Mouse (Mus musculus) liver, embryonic 14.5 days (tissue): ENCODE data around the gene H3f3b. TPM values are rescaled to one million over a fixed set of nuclear protein-coding genes. Genes with fewer than 3 reads are reported as not detected.

Experiments
- ATAC-seq: fragments of 200-750 bp; cut with Nextera tagmentation; 2 replicates; pipeline ENCODE4 v1.8.0; 2017; ENCODE audit warnings: moderate number of reproducible peaks, mild to moderate bottlenecking, moderate library complexity; ENCODE audit not compliant: insufficient read depth
- DNase-seq, 3 experiments: peaks; one replicate each; pipeline ENCODE4 v3.0.0-alpha.2; 2012 to 2013; ENCODE audit warnings: low read depth in 3 of 3, low spot score in 3 of 3
- H3K27ac ChIP-seq: fragments of 300-500 bp; sonication (generic); 2 replicates; pipeline ENCODE4 v1.5.1; 2014; ENCODE audit warnings: moderate library complexity, mild to moderate bottlenecking, control low read depth, inconsistent platforms
- H3K27me3 ChIP-seq: fragments of 300-500 bp; sonication (generic); 2 replicates; pipeline ENCODE4 v1.6.1; 2014; ENCODE audit warnings: mild to moderate bottlenecking, low read length, moderate library complexity; ENCODE audit not compliant: control insufficient read depth, insufficient read depth
- H3K36me3 ChIP-seq: fragments of 300-500 bp; sonication (generic); replicated peaks from 2 replicates; pipeline ENCODE4 v1.6.1; 2014; ENCODE audit warnings: low read depth; ENCODE audit not compliant: control insufficient read depth, insufficient read depth
- H3K4me1 ChIP-seq, 2 experiments: fragments of 200-500 bp in 1 of 2; fragments of 300-500 bp in 1 of 2; sonication (generic) in 1 of 2; replicated peaks; 2 replicates each; pipeline ENCODE4 v1.6.1; 2012 to 2014; ENCODE audit warnings: antibody characterized with exemption in 1 of 2, inconsistent platforms in 1 of 2, low read length in 1 of 2; ENCODE audit not compliant: control insufficient read depth in 2 of 2, insufficient read depth in 2 of 2
- H3K4me2 ChIP-seq: fragments of 300-500 bp; sonication (generic); 2 replicates; pipeline ENCODE4 v1.6.1; 2014; ENCODE audit warnings: low read depth, mild to moderate bottlenecking, control low read depth, moderate library complexity
- H3K4me3 ChIP-seq, 2 experiments: fragments of 200-500 bp in 1 of 2; fragments of 300-500 bp in 1 of 2; sonication (generic) in 1 of 2; 2 replicates each; pipeline ENCODE4 v1.5.1; 2012 to 2014; ENCODE audit warnings: low read depth in 2 of 2, low read length in 2 of 2, mild to moderate bottlenecking in 2 of 2, control low read depth in 1 of 2, inconsistent platforms in 1 of 2, moderate library complexity in 1 of 2; ENCODE audit not compliant: insufficient read depth in 1 of 2
- H3K9ac ChIP-seq: fragments of 300-500 bp; sonication (generic); replicated peaks from 2 replicates; pipeline ENCODE4 v1.6.1; 2014; ENCODE audit warnings: mild to moderate bottlenecking, control low read depth, moderate library complexity
- H3K9me3 ChIP-seq: fragments of 300-500 bp; sonication (generic); 2 replicates; pipeline ENCODE4 v1.6.1; 2016; ENCODE audit warnings: low read length, mixed read lengths; ENCODE audit not compliant: control insufficient read depth
- CTCF ChIP-seq: IDR thresholded peaks from 2 replicates; pipeline ENCODE4 v1.5.1; 2016; ENCODE audit warnings: antibody characterized with exemption, low read depth, control low read depth
- EP300 ChIP-seq: IDR thresholded peaks from 2 replicates; pipeline ENCODE4 v1.6.1; 2016; ENCODE audit warnings: antibody characterized with exemption, low read depth
- WGBS: fragments of 180-500 bp; shearing (Covaris S2); extraction: QIAGEN DNeasy Blood & Tissue Kit; methylation state at CpG from one replicate; pipeline ENCODE4 v1.1.7; 2014; ENCODE audit not compliant: insufficient replicate concordance; 5-methylcytosine and 5-hydroxymethylcytosine counted together
- polyA plus RNA-seq, 2 experiments: library from polyadenylated mRNA; depleted of rRNA in 1 of 2; stranded (reverse) in 1 of 2; unstranded in 1 of 2; fragments of >200 nt; fragmentation: Nextera tagmentation in 1 of 2; extraction: Ambion mirVana in 1 of 2; gene quantifications; 2 replicates each; pipeline versions ENCODE4 v1.2.1 to v1.2.3; 2012 to 2014

The H3f3b gene
- polyA plus RNA-seq, 2 experiments: 248 to 651 TPM

GRCm38 (mm10) chr11:115982472-115982871 lies 45.3 kb downstream of the H3f3b start:
- DNase-seq (no peak), ATAC-seq (no peak)
- H3K4me1 ChIP-seq: no peaks in the 10 kb centered on the region
- no peaks in the 10 kb centered on the region for H3K9me3 ChIP-seq
- 78% methylated on average over 15 of the region's 15 CpGs for WGBS
- no peaks in the 10 kb centered on the region for H3K27me3 ChIP-seq
- no peak for TF ChIP-seq EP300
- TF ChIP-seq CTCF: no peak
- H3K9ac ChIP-seq: no peak overlapping the region
- H3K4me3 ChIP-seq: no peak overlapping the region
- H3K27ac ChIP-seq: no peak overlapping the region
- no peak overlapping the region for H3K4me2 ChIP-seq
- H3K36me3 ChIP-seq: no peaks in the 10 kb centered on the region

GRCm38 (mm10) chr11:115975544-115975943 lies 52.2 kb downstream of the H3f3b start:
- H3K4me2 ChIP-seq: no peak overlapping the region
- H3K4me3 ChIP-seq: no peak overlapping the region
- ATAC-seq: no peak
- no peak overlapping the region for H3K27ac ChIP-seq
- TF ChIP-seq EP300 (no peak), CTCF (no peak)
- no peaks in the 10 kb centered on the region for H3K9me3 ChIP-seq
- no peaks in the 10 kb centered on the region for H3K4me1 ChIP-seq
- H3K9ac ChIP-seq: no peak overlapping the region
- no peak for DNase-seq
- peaks cover 27% of the 10 kb centered on the region for H3K27me3 ChIP-seq
- no peaks in the 10 kb centered on the region for H3K36me3 ChIP-seq
- 38% methylated on average over 12 of the region's 12 CpGs for WGBS

DNA sequence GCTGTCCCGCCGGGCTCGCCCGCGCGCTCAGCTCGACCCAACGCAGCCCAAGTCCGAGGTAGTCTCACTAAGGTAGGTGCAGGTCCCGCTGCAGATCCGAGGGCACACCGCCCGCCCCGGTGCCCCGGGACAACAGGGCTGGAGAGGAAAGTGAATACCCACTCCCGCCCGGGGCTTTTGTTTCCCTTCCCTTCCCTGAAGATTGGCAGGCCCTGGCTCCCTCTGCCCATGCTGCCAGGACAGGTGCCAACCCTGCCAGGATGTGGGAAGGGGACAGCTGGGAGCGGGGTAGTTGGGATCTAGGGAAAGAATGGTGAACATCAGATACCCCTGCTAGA lies 52.7 kb downstream of the H3f3b start:
- Histone ChIP-seq H3K4me2 (peak overlapping the region; percentile 62), H3K36me3 (no peaks in the 10 kb centered on the region), H3K9ac (no peak overlapping the region), H3K4me1 (no peaks in the 10 kb centered on the region), H3K27ac (no peak overlapping the region), H3K27me3 (peaks cover 27% of the 10 kb centered on the region), H3K9me3 (no peaks in the 10 kb centered on the region), H3K4me3 (peak overlapping the region in 1 of 2 experiments; percentile 46; a peak in 2 of 4 replicates)
- no peak for TF ChIP-seq CTCF
- TF ChIP-seq EP300: no peak
- WGBS: 8% methylated on average over 18 of the region's 18 CpGs
- DNase-seq: no peak
- ATAC-seq: no peak

GRCm38 (mm10) chr11:115974309-115975082 lies 53.3 kb downstream of the H3f3b start, which contains the start of gene Itgb4:
Gene Itgb4 (plus strand): TSS chr11:115974709.
- Histone ChIP-seq H3K4me2 (peak within 1 kb of the TSS; percentile 62), H3K27ac (no peak within 1 kb of the TSS), H3K27me3 (peaks cover 27% of the 10 kb centered on the region), H3K9ac (no peak within 1 kb of the TSS), H3K9me3 (no peaks in the 10 kb centered on the region), H3K4me1 (0 out of 4 replicates have a peak, but pooled peaks cover 0 to 3% of the 10 kb centered on the region in 2 experiments), H3K36me3 (no peaks in the 10 kb centered on the region), H3K4me3 (peak within 1 kb of the TSS; percentile 4 to 46; a peak in 3 of 4 replicates)
- ATAC-seq: peak; percentile 39; the same call in 1 of the 2 replicates
- TF ChIP-seq EP300: no peak
- peak; percentile 20; the same call in 1 of the 2 replicates for TF ChIP-seq CTCF
- no peak for DNase-seq
- 9% methylated on average over 58 of the region's 58 CpGs for WGBS

Other genes starting within 250 kb of the H3f3b start
- 7.1 and 7.8 TPM in 2 replicates for gene Caskin2, start 214.3 kb downstream of the H3f3b start, polyA plus RNA-seq (2012; rRNA removed)
- 4.9 and 6.1 TPM in 2 replicates for gene Caskin2, start 214.3 kb downstream of the H3f3b start, polyA plus RNA-seq (2014; fragmentation: Nextera tagmentation; extraction: Ambion mirVana)
- 12.4 and 12.9 TPM in 2 replicates for gene Tsen54, start 213.2 kb downstream of the H3f3b start, polyA plus RNA-seq (2012; rRNA removed)
- 9.7 and 12.4 TPM in 2 replicates for gene Tsen54, start 213.2 kb downstream of the H3f3b start, polyA plus RNA-seq (2014; fragmentation: Nextera tagmentation; extraction: Ambion mirVana)
- gene Llgl2, start 203.9 kb downstream of the H3f3b start, polyA plus RNA-seq (2012; rRNA removed): 9.4 and 10.5 TPM in 2 replicates
- 7.5 and 9.3 TPM in 2 replicates for gene Llgl2, start 203.9 kb downstream of the H3f3b start, polyA plus RNA-seq (2014; fragmentation: Nextera tagmentation; extraction: Ambion mirVana)
- 0.36 and 0.42 TPM in 2 replicates for gene Myo15b, start 169.6 kb downstream of the H3f3b start, polyA plus RNA-seq (2012; rRNA removed)
- 0.09 and 0.29 TPM in 2 replicates for gene Myo15b, start 169.6 kb downstream of the H3f3b start, polyA plus RNA-seq (2014; fragmentation: Nextera tagmentation; extraction: Ambion mirVana)
- gene Smim5, start 128.0 kb downstream of the H3f3b start, polyA plus RNA-seq (2012; rRNA removed): 20.6 and 25.1 TPM in 2 replicates
- 45.3 and 48.8 TPM in 2 replicates for gene Smim5, start 128.0 kb downstream of the H3f3b start, polyA plus RNA-seq (2014; fragmentation: Nextera tagmentation; extraction: Ambion mirVana)
- 1.5 and 1.8 TPM in 2 replicates for gene Smim6, start 115.9 kb downstream of the H3f3b start, polyA plus RNA-seq (2012; rRNA removed)
- 2.0 and 2.2 TPM in 2 replicates for gene Smim6, start 115.9 kb downstream of the H3f3b start, polyA plus RNA-seq (2014; fragmentation: Nextera tagmentation; extraction: Ambion mirVana)
- 8.7 and 22.6 TPM in 2 replicates for gene Sap30bp, start 94.7 kb downstream of the H3f3b start, polyA plus RNA-seq (2012; rRNA removed)
- 20.0 and 21.2 TPM in 2 replicates for gene Sap30bp, start 94.7 kb downstream of the H3f3b start, polyA plus RNA-seq (2014; fragmentation: Nextera tagmentation; extraction: Ambion mirVana)
- 6.7 and 7.3 TPM in 2 replicates for gene Recql5, start 94.5 kb downstream of the H3f3b start, polyA plus RNA-seq (2012; rRNA removed)
- gene Recql5, start 94.5 kb downstream of the H3f3b start, polyA plus RNA-seq (2014; fragmentation: Nextera tagmentation; extraction: Ambion mirVana): 6.1 and 6.5 TPM in 2 replicates
- 0.10 and 0.11 TPM in 2 replicates for gene Itgb4, start 53.3 kb downstream of the H3f3b start, polyA plus RNA-seq (2012; rRNA removed)
- 0.16 and 0.17 TPM in 2 replicates for gene Itgb4, start 53.3 kb downstream of the H3f3b start, polyA plus RNA-seq (2014; fragmentation: Nextera tagmentation; extraction: Ambion mirVana)
- 55.9 and 59.1 TPM in 2 replicates for gene Galk1, start 15.2 kb downstream of the H3f3b start, polyA plus RNA-seq (2012; rRNA removed)
- gene Galk1, start 15.2 kb downstream of the H3f3b start, polyA plus RNA-seq (2014; fragmentation: Nextera tagmentation; extraction: Ambion mirVana): 102 and 113 TPM in 2 replicates
- gene Unk, start 2.4 kb upstream of the H3f3b start, polyA plus RNA-seq (2012; rRNA removed): 10.4 and 12.1 TPM in 2 replicates
- 6.4 and 7.9 TPM in 2 replicates for gene Unk, start 2.4 kb upstream of the H3f3b start, polyA plus RNA-seq (2014; fragmentation: Nextera tagmentation; extraction: Ambion mirVana)
- 18.7 and 19.6 TPM in 2 replicates for gene Unc13d, start 50.0 kb upstream of the H3f3b start, polyA plus RNA-seq (2012; rRNA removed)
- 14.9 and 16.8 TPM in 2 replicates for gene Unc13d, start 50.0 kb upstream of the H3f3b start, polyA plus RNA-seq (2014; fragmentation: Nextera tagmentation; extraction: Ambion mirVana)
- gene Wbp2, start 59.0 kb upstream of the H3f3b start, polyA plus RNA-seq (2012; rRNA removed): 46.2 and 57.4 TPM in 2 replicates
- gene Wbp2, start 59.0 kb upstream of the H3f3b start, polyA plus RNA-seq (2014; fragmentation: Nextera tagmentation; extraction: Ambion mirVana): 74.5 and 87.6 TPM in 2 replicates
- gene Trim47, start 99.2 kb upstream of the H3f3b start, polyA plus RNA-seq (2012; rRNA removed): 1.8 and 2.0 TPM in 2 replicates
- gene Trim47, start 99.2 kb upstream of the H3f3b start, polyA plus RNA-seq (2014; fragmentation: Nextera tagmentation; extraction: Ambion mirVana): 2.2 and 3.2 TPM in 2 replicates
- gene Trim65, start 103.2 kb upstream of the H3f3b start, polyA plus RNA-seq (2012; rRNA removed): 1.4 and 1.5 TPM in 2 replicates
- 0.83 and 0.97 TPM in 2 replicates for gene Trim65, start 103.2 kb upstream of the H3f3b start, polyA plus RNA-seq (2014; fragmentation: Nextera tagmentation; extraction: Ambion mirVana)
- 17.5 and 24.8 TPM in 2 replicates for gene Mrpl38, start 110.9 kb upstream of the H3f3b start, polyA plus RNA-seq (2012; rRNA removed)
- 39.5 and 49.2 TPM in 2 replicates for gene Mrpl38, start 110.9 kb upstream of the H3f3b start, polyA plus RNA-seq (2014; fragmentation: Nextera tagmentation; extraction: Ambion mirVana)
- 5.8 and 8.7 TPM in 2 replicates for gene Fbf1, start 140.2 kb upstream of the H3f3b start, polyA plus RNA-seq (2012; rRNA removed)
- gene Fbf1, start 140.2 kb upstream of the H3f3b start, polyA plus RNA-seq (2014; fragmentation: Nextera tagmentation; extraction: Ambion mirVana): 3.1 and 3.5 TPM in 2 replicates
- gene Ten1, start 170.9 kb upstream of the H3f3b start, polyA plus RNA-seq (2012; rRNA removed): 17.7 and 19.6 TPM in 2 replicates
- 27.3 and 29.3 TPM in 2 replicates for gene Ten1, start 170.9 kb upstream of the H3f3b start, polyA plus RNA-seq (2014; fragmentation: Nextera tagmentation; extraction: Ambion mirVana)
- gene Acox1, start 171.1 kb upstream of the H3f3b start, polyA plus RNA-seq (2012; rRNA removed): 12.3 and 14.8 TPM in 2 replicates
- gene Acox1, start 171.1 kb upstream of the H3f3b start, polyA plus RNA-seq (2014; fragmentation: Nextera tagmentation; extraction: Ambion mirVana): 16.6 and 18.6 TPM in 2 replicates
- gene Evpl, start 210.1 kb upstream of the H3f3b start, polyA plus RNA-seq (2012; rRNA removed): 0.03 and 0.09 TPM in 2 replicates
- 0.04 and 0.13 TPM in 2 replicates for gene Evpl, start 210.1 kb upstream of the H3f3b start, polyA plus RNA-seq (2014; fragmentation: Nextera tagmentation; extraction: Ambion mirVana)
- gene Srp68, start 246.3 kb upstream of the H3f3b start, polyA plus RNA-seq (2012; rRNA removed): 31.9 and 37.6 TPM in 2 replicates
- 28.8 and 33.8 TPM in 2 replicates for gene Srp68, start 246.3 kb upstream of the H3f3b start, polyA plus RNA-seq (2014; fragmentation: Nextera tagmentation; extraction: Ambion mirVana)